Mouse (Mus musculus) ES-E14 (cell line): ENCODE results near the gene D10Wsu102e.

Experiments used
- CHD2 ChIP-seq: IDR thresholded peaks from 2 replicates; pipeline ENCODE4 v1.6.1; 2014; ENCODE audit warnings: mild to moderate bottlenecking, low read depth, low read length, inconsistent platforms
- HCFC1 ChIP-seq: IDR thresholded peaks from 2 replicates; pipeline ENCODE4 v1.6.1; 2012; ENCODE audit warnings: low read length, inconsistent platforms, borderline replicate concordance; ENCODE audit not compliant: insufficient read depth
- MAFK ChIP-seq: IDR thresholded peaks from 2 replicates; pipeline ENCODE4 v1.6.1; 2014; ENCODE audit warnings: mild to moderate bottlenecking, low read depth, low read length, inconsistent platforms; ENCODE audit not compliant: insufficient read depth
- ZNF384 ChIP-seq: IDR thresholded peaks from 2 replicates; pipeline ENCODE4 v1.6.1; 2012; ENCODE audit warnings: low read depth, low read length, inconsistent platforms

- TF ChIP-seq CHD2 = no peak
- no peak for TF ChIP-seq HCFC1
- TF ChIP-seq ZNF384 = no peak
- TF ChIP-seq MAFK = no peak
These were observed 88.6 kb downstream of the D10Wsu102e start for GRCm38 (mm10) chr10:83448582-83448981.
